Mouse (Mus musculus): ENCODE data around the gene Kcnip2. TPM values are rescaled to one million over a fixed set of nuclear protein-coding genes. Genes with fewer than 3 reads are reported as not detected.

Gene Kcnip2
- total and polyA plus RNA-seq, 2 experiments from 2014 or later: 41.8 to 81.7 TPM

- peak overlapping the region; percentile 73 for H3K27ac ChIP-seq (ENCODE audit: low read depth)
- 30% methylated on average over 17 of the region's 17 CpGs for WGBS
- H3K36me3 ChIP-seq (replicated peaks; ENCODE audit: control insufficient read depth, insufficient read depth, low read length): peaks cover 10% of the 10 kb centered on the region; the same call in 1 of the 2 replicates
- no peaks in the 10 kb centered on the region for H3K27me3 ChIP-seq (ENCODE audit: control insufficient read depth, insufficient read depth, low read length)
- no peak for TF ChIP-seq CTCF (IDR thresholded peaks at IDR 0.05; ENCODE audit: low read depth)
- TF ChIP-seq EP300 (IDR thresholded peaks at IDR 0.05; ENCODE audit: low read depth): no peak
- H3K9me3 ChIP-seq (replicated peaks; ENCODE audit: control insufficient read depth, low read length): no peaks in the 10 kb centered on the region
- DNase-seq (ENCODE audit: low spot score) (no peak), ATAC-seq (ENCODE audit: insufficient read depth, low read depth) (peak; percentile 1; the same call in 1 of the 2 replicates)
- H3K4me2 ChIP-seq (ENCODE audit: low read depth, low read length): peak overlapping the region; percentile 66
- peak overlapping the region; percentile 89 for H3K4me3 ChIP-seq (ENCODE audit: low read depth, low read length)
- no peak overlapping the region; the same call in 1 of the 2 replicates for H3K9ac ChIP-seq (replicated peaks; ENCODE audit: low read depth, low read length)
- H3K4me1 ChIP-seq (ENCODE audit: control insufficient read depth, insufficient read depth): peaks cover 19% of the 10 kb centered on the region; the same call in 1 of the 2 replicates
Measured at GRCm38 (mm10) chr19:45783933-45784576, 31.8 kb downstream of the Kcnip2 start.

- Histone ChIP-seq H3K9me3 (replicated peaks; ENCODE audit: control insufficient read depth, low read length) (no peaks in the 10 kb centered on the region), H3K36me3 (replicated peaks; ENCODE audit: control insufficient read depth, insufficient read depth, low read length) (peaks cover 16% of the 10 kb centered on the region), H3K4me1 (ENCODE audit: control insufficient read depth, insufficient read depth) (peaks cover 19% of the 10 kb centered on the region; the same call in 1 of the 2 replicates), H3K9ac (replicated peaks; ENCODE audit: low read depth, low read length) (peak within 1 kb of the TSS; percentile 96), H3K27ac (ENCODE audit: low read depth) (peak within 1 kb of the TSS; percentile 97), H3K27me3 (ENCODE audit: control insufficient read depth, insufficient read depth, low read length) (no peaks in the 10 kb centered on the region), H3K4me3 (ENCODE audit: low read depth, low read length) (peak within 1 kb of the TSS; percentile 89), H3K4me2 (ENCODE audit: low read depth, low read length) (peak within 1 kb of the TSS; percentile 76)
- ATAC-seq (ENCODE audit: insufficient read depth, low read depth) (peak; percentile 96), DNase-seq (ENCODE audit: low spot score) (peak; percentile 99)
- WGBS: under 1% methylated on average over 49 of the region's 71 CpGs
- no peak; the same call in 1 of the 2 replicates for TF ChIP-seq EP300 (IDR thresholded peaks at IDR 0.05; ENCODE audit: low read depth)
- 0 out of 2 replicates have a peak, but pooled peaks have one; percentile 13 for TF ChIP-seq CTCF (IDR thresholded peaks at IDR 0.05; ENCODE audit: low read depth)
Measured at GRCm38 (mm10) chr19:45783181-45783932, 32.5 kb downstream of the Kcnip2 start, which contains the start of gene Mgea5. TSS of gene Mgea5 (minus strand) at chr19:45783837.

GRCm38 (mm10) chr19:45782315-45783001 lies 33.4 kb downstream of the Kcnip2 start:
- no peaks in the 10 kb centered on the region for H3K9me3 ChIP-seq (replicated peaks; ENCODE audit: control insufficient read depth, low read length)

GRCm38 (mm10) chr19:45781676-45782075 lies 34.2 kb downstream of the Kcnip2 start:
- Histone ChIP-seq H3K36me3 (replicated peaks; ENCODE audit: control insufficient read depth, insufficient read depth, low read length) (peaks cover 32% of the 10 kb centered on the region), H3K4me2 (ENCODE audit: low read depth, low read length) (peak overlapping the region; percentile 76), H3K9me3 (replicated peaks; ENCODE audit: control insufficient read depth, low read length) (no peaks in the 10 kb centered on the region), H3K4me1 (ENCODE audit: control insufficient read depth, insufficient read depth) (peaks cover 19% of the 10 kb centered on the region; the same call in 1 of the 2 replicates), H3K27ac (ENCODE audit: low read depth) (no peak overlapping the region), H3K27me3 (ENCODE audit: control insufficient read depth, insufficient read depth, low read length) (no peaks in the 10 kb centered on the region), H3K9ac (replicated peaks; ENCODE audit: low read depth, low read length) (no peak overlapping the region), H3K4me3 (ENCODE audit: low read depth, low read length) (peak overlapping the region; percentile 89)
- no peak for DNase-seq (ENCODE audit: low spot score)
- WGBS: 52% methylated on average over 8 of the region's 8 CpGs
- TF ChIP-seq EP300 (IDR thresholded peaks at IDR 0.05; ENCODE audit: low read depth) (no peak), CTCF (IDR thresholded peaks at IDR 0.05; ENCODE audit: low read depth) (no peak)
- no peak for ATAC-seq (ENCODE audit: insufficient read depth, low read depth)

More at GRCm38 (mm10) chr19:45782315-45783001, 33.4 kb downstream of the Kcnip2 start:
- H3K27ac ChIP-seq (ENCODE audit: low read depth): peak overlapping the region; percentile 97
- H3K36me3 ChIP-seq (replicated peaks; ENCODE audit: control insufficient read depth, insufficient read depth, low read length): peaks cover 25% of the 10 kb centered on the region
- DNase-seq (ENCODE audit: low spot score): peak; percentile 78
- H3K4me2 ChIP-seq (ENCODE audit: low read depth, low read length): peak overlapping the region; percentile 76
- WGBS: under 1% methylated on average over 36 of the region's 36 CpGs
- no peaks in the 10 kb centered on the region for H3K27me3 ChIP-seq (ENCODE audit: control insufficient read depth, insufficient read depth, low read length)
- H3K9ac ChIP-seq (replicated peaks; ENCODE audit: low read depth, low read length): peak overlapping the region; percentile 96
- ATAC-seq (ENCODE audit: insufficient read depth, low read depth): peak; percentile 37
- H3K4me1 ChIP-seq (ENCODE audit: control insufficient read depth, insufficient read depth): peaks cover 19% of the 10 kb centered on the region; the same call in 1 of the 2 replicates
- no peak for TF ChIP-seq EP300 (IDR thresholded peaks at IDR 0.05; ENCODE audit: low read depth)
- TF ChIP-seq CTCF (IDR thresholded peaks at IDR 0.05; ENCODE audit: low read depth): no peak
- H3K4me3 ChIP-seq (ENCODE audit: low read depth, low read length): peak overlapping the region; percentile 89

GRCm38 (mm10) chr19:45780350-45780915 lies 35.4 kb downstream of the Kcnip2 start:
- WGBS: 64% methylated on average over 13 of the region's 13 CpGs
- no peak for TF ChIP-seq EP300 (IDR thresholded peaks at IDR 0.05; ENCODE audit: low read depth)
- no peak for TF ChIP-seq CTCF (IDR thresholded peaks at IDR 0.05; ENCODE audit: low read depth)
- H3K36me3 ChIP-seq (replicated peaks; ENCODE audit: control insufficient read depth, insufficient read depth, low read length): peaks cover 44% of the 10 kb centered on the region
- ATAC-seq (ENCODE audit: insufficient read depth, low read depth) (no peak), DNase-seq (ENCODE audit: low spot score) (no peak)
- H3K27me3 ChIP-seq (ENCODE audit: control insufficient read depth, insufficient read depth, low read length): no peaks in the 10 kb centered on the region
- H3K4me1 ChIP-seq (ENCODE audit: control insufficient read depth, insufficient read depth): peaks cover 19% of the 10 kb centered on the region; the same call in 1 of the 2 replicates
- no peak overlapping the region for H3K27ac ChIP-seq (ENCODE audit: low read depth)
- no peaks in the 10 kb centered on the region for H3K9me3 ChIP-seq (replicated peaks; ENCODE audit: control insufficient read depth, low read length)
- no peak overlapping the region for H3K9ac ChIP-seq (replicated peaks; ENCODE audit: low read depth, low read length)
- H3K4me3 ChIP-seq (ENCODE audit: low read depth, low read length): no peak overlapping the region
- peak overlapping the region; percentile 76; the same call in 1 of the 2 replicates for H3K4me2 ChIP-seq (ENCODE audit: low read depth, low read length)

Data from heart, postnatal 0 days (tissue).